Mouse (Mus musculus): ENCODE results near the gene Ldha. TPM values are rescaled to one million over a fixed set of nuclear protein-coding genes. Genes with fewer than 3 reads are reported as not detected.
"Not testable (repeated sequence)": the region's sequence is repeated elsewhere in the genome, so short reads cannot be mapped to it uniquely, and the experiment has no call there.

Gene Ldha
- total RNA-seq (2021), result 100 to 1,000 TPM; 280 to 348 TPM
- long read RNA-seq, experiment 1, transcript Ldha-202 (8 exons, 1,588 nt), result major isoform, 780 of 836 reads
- long read RNA-seq, experiment 1, partial matches to known transcripts, result 29 of 836 reads
- long read RNA-seq, experiment 1, other reads (novel, unspliced or antisense), result 27 of 836 reads
- long read RNA-seq, experiment 2, transcript Ldha-202 (8 exons, 1,588 nt), result major isoform, 596 of 687 reads
- long read RNA-seq, experiment 2, partial matches to known transcripts, result 72 of 687 reads
- long read RNA-seq, experiment 2, other reads (novel, unspliced or antisense), result 18 of 687 reads

DNA sequence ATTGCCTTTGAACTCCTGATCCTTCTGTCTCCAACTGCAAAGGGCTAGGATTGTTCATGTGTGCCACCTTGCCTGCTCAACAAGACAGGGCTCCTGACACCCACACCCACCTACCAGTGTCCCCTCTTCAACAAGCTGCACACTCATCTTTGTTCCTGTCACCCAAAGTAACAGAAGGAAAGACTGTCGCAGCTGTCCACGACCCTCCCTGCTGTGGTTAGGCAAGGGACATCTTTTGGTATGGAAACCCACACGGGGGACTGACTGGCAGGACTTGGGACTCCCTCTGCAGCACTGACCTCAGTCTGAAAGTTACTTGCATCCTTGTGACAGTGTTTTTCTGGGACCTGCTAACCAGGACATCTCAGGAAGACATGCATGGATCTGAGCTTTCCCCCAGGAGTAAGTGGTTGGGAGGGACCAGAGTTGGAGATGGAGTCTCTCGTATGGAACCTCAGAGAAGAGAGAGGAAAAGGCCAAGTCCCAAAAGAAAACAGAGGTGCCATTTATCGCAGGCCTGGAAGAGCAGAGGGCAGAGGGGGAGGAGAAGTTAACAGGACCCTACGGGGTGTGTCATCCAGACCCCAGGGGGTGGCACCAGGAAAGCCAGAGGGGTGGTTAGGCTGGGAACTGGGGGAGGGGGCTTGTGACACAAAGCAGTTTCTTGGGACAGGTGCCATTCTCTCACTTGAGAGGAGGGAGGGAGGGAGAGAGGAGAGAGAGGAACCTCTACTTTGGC is at the start of gene Ldha:
Gene Ldha (plus strand): TSS at position 689 of the 739 bp plus-strand sequence.
- DNase-seq (ENCODE audit: low spot score in 2 of 2), result no peak

DNA sequence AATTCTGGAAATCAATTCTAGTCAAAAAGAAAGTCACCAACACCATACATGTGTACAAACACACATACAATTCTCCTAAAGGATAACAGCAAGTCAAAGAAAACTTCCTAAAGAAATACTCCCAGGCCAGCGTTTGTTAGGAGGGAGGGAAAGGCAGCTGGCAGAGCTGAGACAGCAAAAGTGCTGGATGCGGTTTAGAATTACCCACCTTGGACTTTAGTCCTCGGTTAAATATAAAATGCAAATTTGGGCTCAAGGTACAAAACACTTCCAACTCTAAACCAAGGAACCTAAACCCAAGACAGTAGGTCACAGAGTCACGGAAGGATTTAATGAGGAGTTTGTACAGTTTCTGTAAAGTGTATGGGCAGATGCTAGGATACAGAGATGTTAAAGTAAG is 47.4 kb upstream of the Ldha start:
- no peak for DNase-seq (ENCODE audit: low spot score in 2 of 2)

DNA sequence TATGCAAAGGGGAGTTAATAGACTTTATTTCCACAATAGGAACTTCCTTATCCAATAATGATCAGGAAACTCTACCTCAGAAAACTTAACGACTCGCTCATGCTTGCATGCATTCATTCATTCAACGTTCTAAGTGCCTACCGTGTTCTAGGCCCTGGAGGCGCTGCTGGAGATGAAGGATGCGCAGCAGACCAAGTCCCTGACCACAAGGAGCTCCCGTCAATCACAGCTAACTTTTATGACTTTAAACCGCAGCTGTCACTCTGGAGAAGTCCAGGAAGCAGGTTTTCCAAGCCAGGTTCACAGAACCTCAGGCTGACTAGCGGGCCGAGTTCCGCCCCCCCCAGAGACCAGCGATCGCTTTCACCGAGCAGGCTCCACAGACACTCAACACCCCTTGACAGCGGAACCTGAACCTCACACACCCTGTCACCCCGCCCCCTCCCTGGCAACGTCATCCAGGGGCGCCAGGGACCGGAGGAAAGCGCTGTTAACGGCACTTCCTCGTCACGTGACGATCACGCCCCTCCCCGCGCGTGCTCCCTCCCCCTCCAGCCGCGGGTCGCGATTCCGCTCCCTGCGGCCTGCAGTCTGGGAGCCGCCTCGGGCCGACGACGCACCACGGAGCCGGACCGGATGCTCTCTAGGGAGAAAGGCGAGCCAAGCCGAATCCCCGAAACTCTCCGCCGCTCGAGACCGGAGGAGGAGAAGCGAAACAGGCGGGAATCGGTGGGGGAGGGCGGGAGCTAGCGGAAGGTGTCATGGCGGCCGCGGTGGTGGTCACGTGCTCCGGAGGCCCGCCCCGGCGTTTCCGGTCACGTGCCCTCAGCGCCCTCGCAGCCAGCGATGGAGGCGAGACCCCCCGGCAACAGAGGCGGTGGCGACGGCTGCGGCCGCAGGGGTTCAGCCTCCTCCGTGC is 45.7 kb upstream of the Ldha start, which contains the start of the genes Hps5 and Gtf2h1:
Gene Hps5 (minus strand): TSS at position 778 of the 919 bp plus-strand sequence.
Gene Gtf2h1 (plus strand): TSS at position 817 of the 919 bp plus-strand sequence.
- DNase-seq (ENCODE audit: low spot score in 2 of 2), result peak; percentile 95 to 97

DNA sequence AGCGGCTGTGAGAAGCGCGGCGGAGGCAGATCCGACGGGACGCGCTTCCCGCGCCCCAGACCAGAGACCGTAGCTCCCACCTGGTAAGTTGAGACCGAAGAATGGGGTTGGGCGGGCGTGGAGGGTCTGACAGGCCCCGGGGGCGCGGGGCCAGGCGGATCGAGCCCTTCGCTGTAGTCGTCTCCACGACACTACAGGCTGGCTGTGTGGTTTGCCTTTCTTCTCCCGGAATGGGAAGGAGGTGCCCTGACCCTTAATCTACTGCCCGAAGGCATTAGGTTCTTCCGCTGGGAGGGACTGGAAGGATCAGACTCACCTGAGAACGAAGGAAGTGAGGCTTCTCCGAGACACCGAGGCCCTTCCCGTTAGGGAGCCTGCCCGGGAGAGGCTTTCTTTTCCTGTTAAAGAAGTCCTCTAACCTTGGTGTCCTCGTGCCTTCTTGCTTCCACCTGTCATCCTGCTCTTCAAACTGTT is 45.0 kb upstream of the Ldha start:
- DNase-seq (ENCODE audit: low spot score in 2 of 2), result peak in 1 of 2 experiments; percentile 6

DNA sequence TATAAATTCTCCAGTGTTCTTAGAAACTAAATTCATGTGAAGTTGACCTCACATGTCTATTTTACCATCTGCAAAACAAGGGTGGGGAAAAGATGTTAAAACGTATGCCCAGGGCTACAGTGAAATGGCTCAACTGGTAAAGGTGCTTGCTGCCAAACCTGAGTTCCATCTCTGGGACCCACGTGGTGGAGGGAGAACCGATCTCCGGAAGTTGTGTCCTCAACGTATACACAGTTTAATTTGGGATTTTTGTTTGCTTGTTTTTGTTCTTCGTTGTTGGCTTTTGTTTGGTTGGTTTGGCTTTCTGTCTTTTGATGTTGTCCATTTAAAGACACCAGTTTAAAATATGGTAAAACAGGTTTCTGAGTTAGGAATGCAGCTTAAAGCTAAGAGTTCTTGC is 44.5 kb upstream of the Ldha start:
- DNase-seq (ENCODE audit: low spot score in 2 of 2), result no peak

DNA sequence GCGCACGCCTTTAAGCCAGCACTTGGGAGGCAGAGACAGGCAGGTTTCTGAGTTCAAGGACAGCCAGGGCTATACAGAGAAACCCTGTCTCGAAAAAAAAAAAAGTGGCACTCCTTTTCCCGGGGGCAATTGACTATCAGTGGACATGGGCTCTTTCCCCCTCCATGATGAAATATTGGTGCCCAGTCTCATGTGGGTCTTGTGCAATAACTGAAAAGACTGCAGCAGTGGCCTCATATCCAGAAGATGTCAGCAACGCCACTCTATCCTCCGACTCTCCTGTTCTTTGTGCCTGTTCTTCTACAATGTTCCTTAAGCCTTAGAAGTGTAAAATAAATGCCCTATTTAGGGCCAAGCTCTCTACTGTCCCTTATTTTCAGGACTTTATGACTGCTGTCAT is 30.9 kb upstream of the Ldha start:
- DNase-seq (ENCODE audit: low spot score in 2 of 2), result no peak

DNA sequence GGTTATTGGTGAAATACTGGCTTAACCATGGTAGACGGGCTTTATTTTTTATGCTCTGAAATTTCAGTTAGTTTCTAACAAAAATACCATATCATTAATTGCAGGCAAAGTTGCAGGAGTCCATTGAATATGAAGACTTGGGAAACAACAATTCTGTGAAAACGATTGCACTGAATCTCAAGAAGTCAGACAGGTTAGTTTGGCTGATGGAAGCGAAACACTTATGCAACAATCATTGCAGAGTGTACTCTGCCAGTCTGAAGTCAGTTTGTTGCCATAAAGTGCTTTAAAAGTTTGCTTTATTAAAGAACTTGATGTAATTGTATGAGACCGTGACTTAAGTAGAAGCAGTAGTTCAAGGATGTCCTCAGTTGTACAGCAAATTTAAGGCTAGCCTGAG is 27.3 kb upstream of the Ldha start:
- no peak for DNase-seq (ENCODE audit: low spot score in 2 of 2)

DNA sequence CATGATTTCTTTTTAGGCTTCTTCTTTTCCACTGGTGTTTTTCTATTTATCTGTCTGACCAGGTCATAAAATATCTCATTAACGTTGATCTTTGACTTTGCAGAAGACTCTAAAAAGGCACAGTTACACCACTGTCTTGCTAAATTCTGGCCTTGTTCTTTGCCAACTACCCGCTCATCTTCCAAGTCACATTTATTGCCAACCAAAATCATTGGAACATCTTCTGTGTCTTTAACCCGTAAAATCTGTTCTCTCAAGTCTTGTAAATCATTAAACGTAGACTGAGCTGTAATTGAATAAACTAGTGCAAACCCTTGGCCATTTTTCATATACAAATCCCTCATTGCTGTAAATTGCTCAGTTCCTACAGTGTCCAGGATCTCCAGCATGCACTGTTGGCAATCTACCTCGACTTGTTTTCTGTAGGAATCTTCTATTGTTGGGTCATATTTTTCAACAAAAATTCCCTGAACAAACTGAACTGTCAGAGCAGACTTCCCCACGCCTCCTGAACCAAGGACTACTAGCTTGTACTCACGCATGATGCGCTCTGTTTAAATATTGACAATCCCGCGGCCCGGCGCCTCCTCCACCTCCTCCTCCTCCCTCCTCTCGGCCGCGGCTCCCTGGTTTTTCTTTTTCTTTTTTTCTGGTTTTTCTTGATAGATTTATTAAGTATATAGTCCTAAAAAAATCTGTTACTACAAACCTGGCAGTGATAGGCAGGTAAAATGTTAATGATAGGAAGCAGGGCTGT is 20.2 kb upstream of the Ldha start:
- DNase-seq (ENCODE audit: low spot score in 2 of 2), result not testable (repeated sequence)

DNA sequence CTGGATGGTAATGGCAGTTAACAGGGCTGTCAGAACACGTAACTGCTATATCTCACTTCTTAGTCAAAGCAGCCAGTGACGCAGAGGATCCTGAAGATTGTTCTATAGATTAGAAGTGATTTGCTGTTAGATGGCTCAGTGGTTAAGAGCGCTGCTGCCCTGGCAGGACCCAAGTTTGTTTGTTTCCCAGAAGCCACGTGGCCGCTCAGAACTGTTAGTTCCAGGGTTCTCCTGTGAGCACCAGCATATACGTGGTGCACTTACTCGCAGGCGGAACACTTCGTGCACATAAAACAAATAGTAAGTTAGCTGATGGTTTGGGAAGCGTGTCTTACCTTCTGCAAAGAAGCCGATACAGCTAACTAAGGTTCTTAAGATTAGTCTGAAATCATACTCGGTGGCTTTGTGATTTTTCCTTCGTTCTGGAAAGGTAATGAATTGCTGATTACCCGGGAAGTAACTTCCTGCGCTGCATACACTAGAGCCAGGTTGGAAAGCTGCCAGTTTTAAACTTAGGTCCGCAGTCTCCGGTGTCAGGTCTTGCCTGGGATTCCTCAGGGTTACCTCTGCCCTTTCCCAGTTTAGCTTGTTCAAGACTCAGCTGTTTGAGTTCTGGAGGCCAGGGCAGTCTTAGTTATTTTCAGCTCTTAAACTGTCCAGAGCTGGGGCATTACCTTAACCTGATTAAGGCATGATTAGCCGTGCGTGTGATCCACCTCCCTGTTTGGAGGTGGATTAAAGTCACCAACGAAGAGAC is 14.1 kb upstream of the Ldha start:
- DNase-seq (ENCODE audit: low spot score in 2 of 2), result no peak

DNA sequence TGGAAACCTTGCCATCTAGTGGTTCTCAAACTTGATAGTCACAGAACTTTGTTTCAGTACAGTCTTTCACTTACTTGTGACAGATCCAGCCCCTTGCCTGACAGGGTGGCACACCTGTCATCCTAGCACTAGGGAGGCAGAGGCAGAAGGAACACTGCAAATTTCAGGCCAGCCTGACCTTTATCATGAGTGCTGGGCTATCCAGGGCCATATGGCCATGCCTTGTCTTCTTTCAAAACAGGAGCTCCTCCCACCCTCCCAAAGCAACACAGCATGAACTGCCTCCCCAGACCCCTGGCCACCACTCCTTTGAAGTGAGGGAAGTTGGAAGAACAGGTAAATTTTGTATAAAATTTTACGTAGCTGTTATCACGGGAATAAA is 13.5 kb upstream of the Ldha start:
- DNase-seq (ENCODE audit: low spot score in 2 of 2), result no peak

DNA sequence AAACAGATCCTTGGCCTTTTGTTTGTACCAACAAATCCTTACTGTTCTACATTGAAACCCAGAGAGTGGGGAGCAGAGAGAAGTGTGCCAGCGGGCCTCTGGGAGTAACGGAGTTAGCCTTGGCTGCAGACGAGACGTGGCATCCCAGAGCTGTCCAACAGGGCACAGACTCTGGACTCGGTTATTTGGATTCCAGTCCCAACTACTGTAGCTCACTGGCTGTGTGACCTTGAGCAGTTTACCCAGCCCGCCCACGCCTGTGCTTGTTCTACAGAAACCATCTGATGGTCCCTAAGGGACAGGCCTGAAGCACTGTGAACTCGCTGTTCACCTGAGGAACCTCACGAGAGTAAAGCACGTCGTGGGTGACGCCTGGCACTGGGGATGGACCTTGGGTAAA is 11.4 kb upstream of the Ldha start:
- DNase-seq (ENCODE audit: low spot score in 2 of 2), result no peak

DNA sequence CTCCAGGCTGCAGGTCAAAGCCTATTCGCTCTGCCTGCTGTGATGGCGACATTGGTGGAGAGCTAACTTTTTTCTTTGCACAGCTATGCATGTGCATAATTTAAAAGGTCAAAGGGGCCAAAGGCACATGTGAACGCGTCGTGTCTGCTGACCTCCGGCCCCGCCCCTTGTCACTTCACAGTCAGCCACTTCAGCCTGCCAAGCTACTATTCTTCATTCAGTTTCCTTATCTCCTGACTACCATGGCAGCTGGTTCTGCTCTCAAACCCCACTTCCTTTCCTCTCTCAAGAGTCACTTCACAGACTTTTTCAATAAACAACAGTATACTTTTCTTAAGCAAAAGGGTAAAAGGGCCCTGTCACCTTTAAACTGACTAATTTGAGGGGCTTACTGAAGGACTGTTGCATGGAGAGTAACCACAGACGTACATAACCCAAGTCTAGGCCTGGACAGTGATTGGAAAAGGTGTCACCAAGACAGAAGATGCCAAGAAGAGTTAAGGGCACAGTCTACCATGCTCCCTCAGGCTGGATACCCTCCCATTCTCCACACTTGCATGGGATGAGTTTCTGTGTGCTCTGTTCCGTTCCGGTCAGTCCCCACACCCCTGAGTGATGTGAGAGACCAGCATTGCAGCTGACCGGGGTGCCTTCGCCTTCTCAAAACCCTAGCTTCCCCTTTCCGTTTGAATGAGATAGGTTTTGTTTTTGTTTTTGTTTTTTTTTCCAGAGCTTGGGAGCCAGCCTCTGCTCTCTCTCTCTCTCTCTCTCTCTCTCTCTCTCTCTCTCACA is 10.3 kb upstream of the Ldha start:
- DNase-seq (ENCODE audit: low spot score in 2 of 2), result no peak

DNA sequence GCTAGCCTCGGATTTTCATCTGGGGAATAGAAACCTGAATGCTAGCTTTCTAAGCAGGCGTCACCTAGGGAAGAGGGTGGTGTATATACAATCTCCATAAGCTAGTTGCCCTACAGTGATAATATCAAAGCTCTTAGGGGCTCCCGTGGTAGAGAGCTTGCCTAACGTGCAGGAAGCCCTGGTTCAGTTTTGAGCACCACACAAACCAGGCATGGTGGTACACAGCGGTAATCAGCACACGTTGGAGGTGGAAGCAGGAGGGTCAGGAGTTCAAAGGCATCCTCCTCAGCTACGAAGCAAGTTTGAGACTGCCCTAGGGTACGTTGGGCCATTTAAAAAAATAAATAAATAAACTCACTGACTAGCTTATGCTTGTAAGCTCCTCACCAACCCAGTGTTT is 9.6 kb upstream of the Ldha start:
- no peak for DNase-seq (ENCODE audit: low spot score in 2 of 2)

DNA sequence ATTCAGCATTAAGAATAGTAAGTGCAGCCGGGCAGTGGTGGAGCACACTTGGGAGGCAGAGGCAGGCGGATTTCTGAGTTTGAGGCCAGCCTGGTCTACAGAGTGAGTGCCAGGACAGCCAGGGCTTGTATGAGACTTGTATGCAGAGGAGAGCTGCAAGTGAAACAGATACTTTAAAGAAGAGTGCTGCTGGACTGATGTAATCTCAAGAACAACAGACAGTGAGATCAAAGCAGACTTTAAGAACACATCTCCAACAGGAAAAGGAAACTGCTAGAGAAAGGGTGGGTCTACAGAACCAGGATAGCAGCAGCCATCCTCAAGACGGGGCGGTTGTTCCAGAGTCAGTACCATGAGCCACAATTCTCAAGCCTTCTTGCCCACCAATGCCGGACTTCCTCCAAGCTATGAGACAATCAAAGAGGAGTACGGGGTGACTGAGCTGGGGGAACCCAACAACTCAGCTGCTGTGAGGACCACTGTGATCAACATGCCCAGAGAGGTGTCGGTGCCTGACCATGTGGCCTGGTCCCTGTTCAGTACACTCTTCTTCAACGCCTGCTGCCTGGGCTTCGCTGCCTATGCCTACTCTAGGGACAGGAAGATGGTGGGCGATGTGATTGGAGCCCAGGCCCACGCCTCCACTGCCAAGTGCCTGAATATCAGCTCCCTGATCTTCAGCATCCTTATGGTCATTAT is 9.0 kb upstream of the Ldha start:
- DNase-seq (ENCODE audit: low spot score in 2 of 2), result not testable (repeated sequence)

DNA sequence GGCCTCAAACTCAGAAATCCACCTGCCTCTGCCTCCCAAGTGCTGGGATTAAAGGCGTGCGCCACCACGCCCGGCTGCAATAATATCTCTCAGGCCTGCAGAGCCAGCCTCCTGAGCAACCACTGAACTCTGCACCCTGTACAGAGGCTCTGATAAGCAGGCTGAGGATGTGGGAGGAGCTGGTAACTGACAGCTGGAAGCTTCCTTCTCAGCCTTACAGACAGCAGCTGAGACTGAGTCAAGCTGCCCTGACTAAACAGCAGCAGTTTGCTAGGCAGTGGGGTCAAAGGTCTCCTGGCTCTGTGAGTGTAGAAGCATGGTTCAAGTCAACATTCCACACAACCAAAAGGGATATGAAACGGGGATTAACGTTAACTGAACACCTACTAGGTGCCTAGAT is 8.0 kb upstream of the Ldha start:
- no peak for DNase-seq (ENCODE audit: low spot score in 2 of 2)

DNA sequence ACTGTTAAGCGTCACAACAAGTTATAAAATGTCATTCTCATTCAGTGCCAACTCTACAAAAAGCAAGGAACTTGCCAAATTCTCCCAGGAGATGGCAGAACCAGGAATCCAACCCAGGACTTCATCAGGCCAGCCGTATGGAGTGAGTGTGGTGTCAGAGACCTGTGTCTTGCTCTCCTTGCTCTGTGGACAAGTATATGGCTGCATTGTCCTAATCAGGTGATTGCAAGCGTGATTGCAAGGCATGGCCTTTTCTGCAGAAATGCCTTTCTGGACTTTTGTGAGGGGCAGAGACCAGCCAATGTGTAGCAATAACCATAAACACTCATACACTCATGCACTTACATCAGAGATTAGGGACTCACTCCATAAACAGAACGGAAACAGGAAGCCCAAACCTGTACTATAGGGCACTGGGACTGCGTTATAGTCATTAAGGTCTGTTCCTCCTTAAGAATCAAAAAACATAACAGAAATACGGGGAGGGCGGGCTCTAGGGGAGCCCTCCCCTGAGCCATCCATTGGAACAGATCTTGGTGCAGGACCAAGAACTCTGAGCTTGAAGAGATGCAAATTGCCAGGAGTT is 7.5 kb upstream of the Ldha start:
- no peak for DNase-seq (ENCODE audit: low spot score in 2 of 2)

DNA sequence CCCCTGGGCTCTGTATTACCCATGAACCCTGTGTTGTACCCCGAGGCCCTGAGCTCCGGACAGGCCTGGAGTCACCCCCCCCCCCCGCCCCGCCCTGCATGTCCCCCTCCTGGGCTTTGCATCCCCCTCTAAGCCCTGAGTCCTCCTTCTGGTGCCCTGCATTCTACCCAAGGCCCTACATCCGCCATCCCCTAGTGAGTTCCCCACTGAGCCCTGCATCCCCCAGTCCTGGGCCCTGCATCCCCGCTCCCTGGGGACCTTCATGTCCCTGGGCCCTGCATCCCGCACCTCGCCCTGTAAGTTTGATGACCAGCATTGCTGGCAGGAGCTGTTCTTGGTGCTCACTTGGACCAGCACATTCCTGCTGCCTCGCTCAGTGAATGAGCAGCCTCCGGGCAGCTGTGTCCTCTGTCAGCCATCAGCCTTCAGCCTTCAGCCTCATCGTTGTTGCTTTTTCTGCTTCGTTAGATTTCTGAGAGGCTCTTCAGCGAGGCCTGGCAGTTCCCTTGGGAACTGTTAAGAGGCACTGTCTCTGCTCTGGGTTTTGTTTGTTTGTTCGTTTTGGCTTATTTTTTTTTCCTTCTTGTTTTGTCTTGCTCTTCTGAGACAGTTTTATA is 6.2 kb upstream of the Ldha start:
- DNase-seq (ENCODE audit: low spot score in 2 of 2), result no peak

DNA sequence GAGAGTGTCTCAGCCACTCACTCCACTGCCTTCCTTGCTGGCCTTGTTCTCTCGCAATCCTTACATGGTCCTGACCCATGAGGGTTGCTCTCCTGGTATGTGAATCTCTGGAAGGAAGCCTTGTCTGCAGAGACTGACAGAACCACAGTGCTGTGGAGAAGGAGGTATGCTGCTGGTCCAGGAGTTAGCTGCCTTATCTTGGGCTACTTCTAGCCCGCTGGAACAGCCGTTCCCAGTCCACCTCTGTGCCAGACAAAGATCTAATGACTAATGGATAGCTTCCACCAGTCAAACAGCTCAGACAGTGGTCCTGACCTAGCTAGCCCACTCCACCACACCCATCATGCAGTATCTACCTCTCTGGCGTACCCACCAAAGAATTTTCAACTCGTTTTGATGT is 4.9 kb upstream of the Ldha start:
- no peak for DNase-seq (ENCODE audit: low spot score in 2 of 2)

All from adrenal gland, postnatal 4 days (tissue).